Mouse (Mus musculus) neutrophil, adult 83 days (primary cell): ENCODE measurements around the gene Mfsd12. TPM values are rescaled to one million over a fixed set of nuclear protein-coding genes. Genes with fewer than 3 reads are reported as not detected.

ENCODE experiments used
- total RNA-seq, 2 experiments: library from RNA; stranded (reverse); gene quantifications; one replicate each; pipeline ENCODE4 v1.2.4; 2023

Gene Mfsd12
- 10 to 100 TPM; 19.2 to 20.1 TPM for total RNA-seq

GRCm38 (mm10) chr10:81356991-81357844, at the start of gene Mfsd12:
Gene Mfsd12, plus strand, starts transcription at chr10:81357491.

GRCm38 (mm10) chr10:81320550-81321347, 36.5 kb upstream of the Mfsd12 start, which contains the start of gene Cactin:
Gene Cactin, plus strand, starts transcription at chr10:81321103.

GRCm38 (mm10) chr10:81328386-81328785, 28.9 kb upstream of the Mfsd12 start, which contains the start of gene Tbxa2r:
Gene Tbxa2r, plus strand, starts transcription at chr10:81328731.

GRCm38 (mm10) chr10:81342686-81343505, 14.4 kb upstream of the Mfsd12 start, which contains the start of gene Gipc3:
Gene Gipc3, minus strand, starts transcription at chr10:81343266.

DNA sequence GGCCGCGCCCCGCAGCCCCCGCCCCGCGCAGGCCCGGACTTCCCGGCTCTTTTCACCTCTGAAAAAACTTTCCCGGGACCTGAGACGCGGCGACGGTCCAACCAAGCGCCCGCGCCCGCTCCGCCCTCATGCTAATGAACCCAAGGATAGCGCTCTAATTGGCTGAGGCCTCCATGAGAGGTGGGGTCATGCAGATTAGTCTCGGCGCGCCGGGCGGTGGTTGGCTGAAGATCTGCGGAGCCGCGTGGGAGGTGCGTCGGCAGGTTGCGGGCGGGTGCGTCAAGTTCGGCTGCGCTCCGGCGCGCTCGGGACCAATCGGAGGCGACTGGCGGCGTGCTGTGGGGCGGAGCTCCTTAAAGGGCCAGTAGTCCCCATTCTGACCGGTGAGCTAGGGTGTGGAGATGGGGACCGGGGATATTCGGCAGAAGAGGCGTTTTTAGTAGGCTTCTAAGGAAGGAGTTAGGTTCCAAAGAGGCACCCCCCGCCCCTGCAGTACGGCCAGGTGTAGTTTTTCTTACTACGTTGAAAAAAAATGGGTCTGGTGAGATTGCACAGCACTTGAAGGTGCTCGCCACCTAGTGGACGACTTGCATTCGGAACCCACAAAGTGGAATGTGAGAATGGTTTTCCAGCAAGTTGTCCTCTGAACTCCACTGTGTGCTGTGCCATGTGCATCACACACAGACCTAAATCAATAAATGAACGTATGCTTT, 6.8 kb upstream of the Mfsd12 start, which contains the start of gene Hmg20b:
Gene Hmg20b (minus strand): TSS at position 130 of the 713 bp plus-strand sequence.

DNA sequence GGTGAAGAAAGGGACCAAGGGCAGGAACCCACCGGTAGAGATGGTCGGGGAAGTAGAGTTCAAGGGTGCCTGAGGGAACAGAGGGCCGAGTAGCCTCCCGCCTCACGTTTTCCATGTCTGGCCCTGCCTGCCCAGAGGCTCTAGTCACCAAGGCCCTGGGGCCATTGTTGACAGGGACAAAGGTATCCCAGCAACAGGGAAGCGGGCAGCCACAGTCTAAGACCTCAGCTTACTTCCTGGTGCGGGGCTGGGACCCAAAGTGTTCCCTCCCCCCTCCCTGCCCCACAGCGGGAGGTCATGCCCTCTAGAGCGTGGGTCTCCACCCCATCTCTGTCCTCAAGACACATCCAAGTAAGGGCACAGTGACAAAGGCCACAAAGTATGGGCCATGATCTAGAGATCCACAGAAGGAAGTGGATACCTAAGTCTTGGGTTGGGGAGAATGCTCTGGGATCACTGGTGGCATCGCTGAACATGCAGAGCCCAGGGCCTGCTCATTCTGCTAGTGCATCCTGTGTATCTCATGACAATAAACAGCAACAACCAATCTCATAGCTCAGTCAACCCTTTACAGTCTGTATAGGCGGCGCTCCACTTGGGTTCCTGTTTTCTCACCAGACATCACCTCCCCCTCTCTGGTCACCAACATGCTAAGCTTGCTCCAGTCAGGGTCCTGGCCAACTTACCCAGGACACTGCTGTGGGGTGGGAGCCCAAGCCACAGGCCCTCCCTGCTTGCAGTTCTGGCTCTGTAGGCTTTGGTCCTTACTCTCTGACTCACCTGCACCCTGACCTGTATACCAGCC, 8.6 kb downstream of the Mfsd12 start, which contains the start of gene 4930404N11Rik:
Gene 4930404N11Rik (minus strand): TSS at position 145 of the 805 bp plus-strand sequence.

DNA sequence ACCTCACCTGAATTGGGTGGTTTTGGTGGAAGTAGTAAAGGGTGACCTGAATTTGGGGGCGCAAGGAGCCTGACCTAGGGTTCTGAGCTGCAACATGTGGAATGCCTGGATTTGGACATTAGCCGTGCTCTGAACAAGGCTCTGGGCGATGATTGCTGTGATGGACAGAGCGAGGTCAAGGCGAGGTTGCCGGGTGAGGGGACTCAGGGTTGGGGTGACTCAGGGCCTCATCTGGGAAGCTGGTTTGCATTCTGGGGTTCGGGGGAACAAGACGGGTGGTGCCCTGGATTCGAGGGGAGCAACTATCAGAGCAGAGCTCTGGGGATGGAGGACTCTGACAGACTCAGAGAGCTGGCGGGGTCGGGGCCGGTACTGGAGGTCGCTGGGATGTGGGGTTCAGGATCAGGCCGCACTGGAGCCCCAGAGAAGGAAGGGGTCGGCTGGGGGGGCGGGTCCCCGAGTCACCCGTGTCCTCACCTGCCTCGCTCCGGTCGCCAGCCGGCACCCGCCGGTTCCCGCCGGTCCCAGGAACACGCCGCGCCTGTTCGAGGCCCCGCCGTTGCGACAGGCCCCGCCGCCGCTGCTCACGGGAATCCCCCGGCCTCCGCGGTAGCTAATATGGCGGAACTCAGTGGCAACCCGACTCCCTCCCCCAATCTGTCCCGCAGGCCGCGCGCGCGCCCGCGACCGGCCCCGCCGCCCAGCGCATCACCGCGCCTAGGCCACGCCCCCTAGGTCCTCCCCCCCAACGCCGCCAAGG, 20.7 kb downstream of the Mfsd12 start, which contains the start of gene Fzr1:
Gene Fzr1 (minus strand): TSS at position 724 of the 760 bp plus-strand sequence.

GRCm38 (mm10) chr10:81383802-81384604, 26.7 kb downstream of the Mfsd12 start, which contains the start of the genes Dohh and Gm48551:
Gene Dohh, plus strand, starts transcription at chr10:81384428.
Gene Gm48551, plus strand, starts transcription at chr10:81384466.

GRCm38 (mm10) chr10:81388505-81389055, 31.3 kb downstream of the Mfsd12 start, which contains the start of gene Gm48552:
Gene Gm48552, plus strand, starts transcription at chr10:81389005.

DNA sequence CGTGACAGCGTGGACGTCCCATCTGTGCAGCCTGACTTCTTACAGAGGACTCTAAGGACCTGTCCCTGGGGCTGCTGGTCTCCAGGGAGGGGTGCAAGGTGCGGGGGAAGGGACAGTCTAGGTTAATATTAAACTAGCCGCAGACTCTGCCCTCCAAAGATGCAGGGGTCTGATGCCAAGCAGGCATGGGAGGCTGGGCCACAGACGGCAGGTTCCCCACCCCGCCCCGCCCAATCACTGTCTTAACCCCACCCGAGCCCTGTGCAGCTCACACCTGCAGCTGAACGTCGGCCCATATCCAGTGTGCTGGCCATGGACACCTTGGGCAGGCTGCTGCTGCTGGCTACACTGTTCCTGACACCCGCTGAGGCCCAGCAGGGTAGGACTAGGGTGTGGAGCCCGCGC, 35.5 kb downstream of the Mfsd12 start, which contains the start of gene Smim24:
Gene Smim24 (plus strand): TSS at position 271 of the 405 bp plus-strand sequence.

Other genes starting within 250 kb of the Mfsd12 start
- 10 to 100 TPM; 62.4 to 68.5 TPM for gene Zbtb7a, start 222.3 kb upstream of the Mfsd12 start, total RNA-seq
- gene Pias4, start 189.6 kb upstream of the Mfsd12 start, total RNA-seq: 10 to 100 TPM; 27.3 to 29.5 TPM
- gene Eef2, start 180.9 kb upstream of the Mfsd12 start, total RNA-seq: 100 to 1,000 TPM; 824 to 844 TPM
- gene Dapk3, start 174.5 kb upstream of the Mfsd12 start, total RNA-seq: 10 to 100 TPM; 26.8 to 31.2 TPM
- not detected for gene 4930442H23Rik, start 173.6 kb upstream of the Mfsd12 start, total RNA-seq
- gene Nmrk2, start 155.4 kb upstream of the Mfsd12 start, total RNA-seq: not detected
- gene Atcay, start 126.7 kb upstream of the Mfsd12 start, total RNA-seq: not detected
- gene Zfr2, start 124.3 kb upstream of the Mfsd12 start, total RNA-seq: 1 to 10 TPM in 1 of 2 experiments, under 1 TPM in 1; 0.44 to 1.5 TPM
- 1 to 10 TPM; 7.1 to 10.0 TPM for gene Matk, start 104.6 kb upstream of the Mfsd12 start, total RNA-seq
- gene Mrpl54, start 90.6 kb upstream of the Mfsd12 start, total RNA-seq: 10 to 100 TPM; 36.4 to 40.7 TPM
- gene Apba3, start 90.5 kb upstream of the Mfsd12 start, total RNA-seq: 10 to 100 TPM; 28.2 to 28.6 TPM
- gene Tjp3, start 65.9 kb upstream of the Mfsd12 start, total RNA-seq: 1 to 10 TPM; 5.6 to 5.8 TPM
- 10 to 100 TPM; 84.7 to 91.8 TPM for gene Pip5k1c, start 64.5 kb upstream of the Mfsd12 start, total RNA-seq
- gene Cactin, start 36.4 kb upstream of the Mfsd12 start, total RNA-seq: 10 to 100 TPM; 27.9 to 30.2 TPM
- under 1 TPM in 1 of 2 experiments, not detected in 1; 0.64 TPM for gene Tbxa2r, start 28.8 kb upstream of the Mfsd12 start, total RNA-seq
- not detected for gene Gipc3, start 14.2 kb upstream of the Mfsd12 start, total RNA-seq
- gene Hmg20b, start 7.0 kb upstream of the Mfsd12 start, total RNA-seq: 10 to 100 TPM; 38.3 to 46.6 TPM
- 1 to 10 TPM; 3.8 to 4.8 TPM for gene 4930404N11Rik, start 8.3 kb downstream of the Mfsd12 start, total RNA-seq
- 10 to 100 TPM; 51.4 to 52.7 TPM for gene Fzr1, start 21.0 kb downstream of the Mfsd12 start, total RNA-seq
- gene Dohh, start 26.9 kb downstream of the Mfsd12 start, total RNA-seq: 10 to 100 TPM; 17.9 to 20.0 TPM
- gene Gm48551, start 27.0 kb downstream of the Mfsd12 start, total RNA-seq: under 1 TPM; 0.53 to 0.70 TPM
- gene Gm48552, start 31.5 kb downstream of the Mfsd12 start, total RNA-seq: 1 to 10 TPM; 1.1 to 1.3 TPM
- 10 to 100 TPM in 1 of 2 experiments, 1 to 10 TPM in 1; 7.1 to 10.6 TPM for gene Smim24, start 35.6 kb downstream of the Mfsd12 start, total RNA-seq
- gene Nfic, start 98.1 kb downstream of the Mfsd12 start, total RNA-seq: 10 to 100 TPM; 64.6 to 69.7 TPM
- not detected for gene Celf5, start 125.2 kb downstream of the Mfsd12 start, total RNA-seq
- gene Ncln, start 138.9 kb downstream of the Mfsd12 start, total RNA-seq: 100 to 1,000 TPM; 130 to 141 TPM
- 10 to 100 TPM; 66.7 to 79.7 TPM for gene S1pr4, start 142.6 kb downstream of the Mfsd12 start, total RNA-seq
- gene Gna15, start 166.7 kb downstream of the Mfsd12 start, total RNA-seq: 10 to 100 TPM; 32.1 to 33.5 TPM
- gene Gna11, start 187.7 kb downstream of the Mfsd12 start, total RNA-seq: 10 to 100 TPM; 10.4 to 15.4 TPM
- 100 to 1,000 TPM; 321 to 355 TPM for gene Aes, start 202.0 kb downstream of the Mfsd12 start, total RNA-seq
- 1 to 10 TPM; 1.4 to 1.5 TPM for gene Tle2, start 217.1 kb downstream of the Mfsd12 start, total RNA-seq
- 1 to 10 TPM; 3.9 to 4.4 TPM for gene Tle6, start 243.6 kb downstream of the Mfsd12 start, total RNA-seq
- 1 to 10 TPM; 1.3 to 1.6 TPM for gene BC025920, start 248.8 kb downstream of the Mfsd12 start, total RNA-seq